Mouse (Mus musculus): ENCODE data around the gene Rftn2.

Rftn2 gene

DNA sequence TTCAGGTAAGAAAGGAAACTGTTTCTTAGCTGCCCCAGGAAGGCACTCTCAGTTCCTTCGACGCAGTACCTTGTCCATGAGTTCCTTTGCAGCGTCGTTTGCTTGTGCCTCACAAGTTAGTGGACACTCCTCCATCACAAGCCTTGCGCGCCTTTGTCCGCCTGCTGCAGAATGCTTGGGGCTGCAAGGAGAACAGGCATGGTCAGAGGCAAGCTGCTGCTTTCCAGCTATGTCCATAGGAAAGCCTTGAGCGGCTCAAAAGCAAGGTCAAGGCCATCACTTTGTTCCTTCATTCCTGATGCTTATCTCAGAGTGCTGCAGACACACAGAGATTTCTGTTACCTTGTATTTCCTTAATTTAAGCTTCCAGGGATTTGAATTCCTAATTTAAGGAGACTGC lies 15.5 kb downstream of the Rftn2 start:
- in situ Hi-C loops (cut with MboI): no loop called here

DNA sequence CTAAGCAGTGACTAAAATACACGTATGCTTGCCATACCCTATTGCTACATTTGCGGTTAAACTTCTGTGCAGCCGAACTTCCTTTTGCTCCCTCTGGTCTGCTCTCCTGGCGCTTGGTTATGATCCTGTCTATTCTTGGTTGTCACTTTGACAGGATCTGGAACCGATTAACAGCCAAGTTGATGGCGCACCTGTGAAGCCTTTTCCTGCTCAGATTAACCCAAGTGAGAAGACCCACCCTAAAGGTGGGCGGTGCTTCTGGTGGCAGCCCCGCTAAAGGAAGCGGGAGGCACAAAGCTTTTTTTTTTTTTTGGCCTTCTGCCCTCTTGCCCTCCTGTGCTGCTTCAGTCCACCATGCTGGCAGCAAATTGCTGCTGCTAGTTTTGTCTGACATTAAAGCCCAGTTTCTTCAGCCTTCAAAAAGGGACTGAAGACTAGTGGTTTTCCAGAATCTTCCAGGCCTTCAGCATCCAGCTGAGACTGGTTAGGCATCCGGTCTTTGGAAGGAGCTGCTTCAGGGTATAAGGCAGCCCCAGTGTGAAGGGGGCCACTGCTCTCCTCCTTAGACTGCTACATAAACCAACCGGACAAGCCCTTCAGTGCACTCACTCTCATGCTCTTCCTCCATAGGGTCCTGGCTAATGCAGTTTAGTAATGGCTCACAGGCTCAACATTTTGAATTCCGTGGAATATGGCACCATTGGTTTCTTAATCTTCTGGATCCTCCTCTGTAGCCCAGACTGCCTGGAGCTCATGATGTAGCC lies 16.2 kb downstream of the Rftn2 start:
- in situ Hi-C loops (cut with MboI): no loop called here

DNA sequence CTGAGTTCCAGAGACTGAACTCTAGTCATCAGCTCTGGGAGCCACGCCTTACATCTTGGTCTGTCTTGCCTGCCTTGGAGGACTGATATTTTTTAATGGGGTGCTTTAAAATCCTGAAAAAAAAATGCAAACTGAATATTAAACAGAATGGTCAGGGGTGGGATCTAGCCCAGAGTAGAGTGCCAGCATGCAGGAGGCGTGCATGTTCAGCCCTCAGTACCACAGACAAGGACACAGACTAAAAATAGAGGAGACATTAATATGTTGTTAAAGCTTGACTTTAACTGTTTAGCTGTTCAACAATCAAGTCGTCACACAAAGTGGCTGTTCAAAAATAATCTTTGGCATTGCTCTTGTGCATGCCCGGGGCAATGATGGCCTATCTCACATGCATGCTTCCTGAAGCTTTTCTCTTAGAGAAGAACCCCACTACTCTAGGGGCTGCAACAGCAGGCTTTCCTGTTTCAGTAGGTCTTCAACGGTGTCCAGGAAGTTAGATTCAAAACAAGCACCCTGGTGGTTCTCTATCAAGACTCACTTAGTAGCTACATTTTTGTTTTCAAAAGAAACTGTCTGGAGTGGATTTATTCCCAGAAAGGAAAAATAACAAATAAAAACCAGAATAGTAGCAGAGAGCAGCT lies 18.0 kb downstream of the Rftn2 start:
- in situ Hi-C loops (cut with MboI): no loop called here

DNA sequence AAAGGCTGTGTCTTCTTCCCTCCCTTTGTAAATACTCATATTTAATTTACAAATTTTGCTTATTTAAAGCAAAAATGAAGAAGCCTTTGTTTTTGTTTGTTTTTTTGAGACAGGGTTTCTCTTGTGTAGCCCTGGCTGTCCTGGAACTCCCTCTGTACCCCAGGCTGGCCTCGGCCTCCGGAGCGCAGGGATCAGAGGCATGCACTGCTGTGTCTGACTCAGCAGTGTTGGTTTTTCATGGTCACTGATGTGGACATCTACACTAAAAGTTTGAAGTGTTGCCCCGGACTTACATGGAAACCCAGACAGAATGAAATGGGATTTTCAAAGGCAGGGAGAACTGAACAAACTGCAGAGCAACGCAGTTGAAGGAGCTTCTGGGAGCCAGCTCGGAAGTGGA lies 19.0 kb downstream of the Rftn2 start:
- in situ Hi-C loops (cut with MboI): no loop called here

DNA sequence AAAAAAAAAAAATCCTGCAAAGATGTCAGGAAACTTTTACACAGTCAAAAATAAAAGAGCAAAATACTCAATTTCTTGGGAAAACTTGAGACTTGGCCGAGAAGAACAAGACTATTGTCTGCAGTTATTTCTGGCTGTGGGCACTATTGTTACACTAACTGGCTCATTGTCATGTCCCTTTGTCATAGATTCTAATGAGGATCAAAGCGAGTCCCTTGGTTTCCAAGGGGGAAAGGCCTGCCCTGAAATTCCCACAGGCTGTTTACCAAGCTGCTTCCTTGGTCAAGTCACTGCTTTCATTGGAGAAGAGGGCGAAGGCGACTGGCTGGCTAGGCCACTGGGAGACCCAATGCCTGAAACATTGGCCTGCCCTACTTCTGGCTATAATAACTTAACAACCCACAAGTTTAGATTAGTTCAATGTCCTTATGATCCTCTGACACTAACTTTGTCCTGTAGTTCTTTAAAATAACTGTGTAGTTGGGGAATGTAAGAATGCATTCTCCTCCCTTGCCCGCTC lies 20.7 kb downstream of the Rftn2 start:
- in situ Hi-C loops (cut with MboI): no loop called here

DNA sequence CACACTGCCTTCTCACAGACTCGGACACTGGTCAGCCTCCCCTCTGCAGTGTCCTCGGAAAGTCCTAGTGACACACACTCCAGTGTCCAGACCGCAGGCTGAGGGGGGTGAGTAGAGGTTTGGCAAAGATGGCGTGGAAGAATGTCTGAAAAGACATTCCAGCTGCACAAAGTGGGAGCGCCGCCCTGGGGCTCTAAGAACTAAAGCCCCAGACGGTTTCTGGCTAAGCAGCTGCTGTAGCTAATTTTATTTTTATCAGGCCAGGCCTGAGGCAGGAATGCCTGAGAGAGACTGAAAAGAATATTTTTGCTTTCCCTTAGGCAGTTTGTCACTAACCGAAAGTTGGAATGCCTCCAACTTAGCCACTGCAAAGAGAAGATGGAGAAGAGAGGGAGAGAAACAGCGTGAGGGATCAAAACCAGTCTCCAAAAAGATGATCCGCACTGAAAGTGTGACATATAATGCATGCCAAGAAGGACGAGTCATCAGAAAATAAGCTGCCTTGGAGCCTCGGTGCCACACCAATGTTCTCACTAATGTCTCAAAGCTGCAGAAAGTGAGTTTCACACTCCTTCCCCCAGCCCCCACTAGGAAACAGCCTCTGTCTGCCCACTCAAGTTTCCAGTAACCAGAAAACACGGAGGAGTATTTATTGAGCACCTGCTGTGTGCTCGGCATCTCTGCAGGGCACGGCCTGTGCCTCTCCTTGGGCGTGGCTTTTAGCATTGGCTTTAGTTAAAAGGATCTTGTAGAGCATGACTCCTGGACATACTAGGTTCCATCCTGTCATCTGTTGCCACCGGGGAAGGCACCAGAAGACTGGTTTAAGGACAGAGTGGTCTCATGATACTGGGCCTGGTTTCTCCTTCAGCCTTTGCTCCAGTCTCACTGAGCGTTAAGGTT lies 24.5 kb downstream of the Rftn2 start:
- in situ Hi-C loops (cut with MboI): no loop called here

DNA sequence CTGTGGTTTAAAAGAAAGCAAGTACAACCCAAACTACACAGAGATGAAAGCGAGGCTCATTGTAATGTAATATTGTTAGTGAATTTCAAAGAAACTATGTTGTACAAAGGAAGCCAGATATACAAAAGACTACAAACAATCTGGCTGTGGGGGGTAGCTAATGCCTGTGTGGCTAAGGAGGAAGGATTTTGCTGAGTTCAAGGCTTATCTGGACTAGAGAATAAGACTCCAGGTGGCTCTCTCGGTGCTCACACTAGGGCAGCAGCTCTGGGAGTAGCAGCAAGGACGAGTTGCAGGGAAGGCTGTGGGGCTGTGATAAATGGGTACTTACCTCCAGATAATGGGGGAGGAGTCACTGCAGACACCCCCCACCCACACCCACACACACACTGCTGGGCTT lies 27.9 kb downstream of the Rftn2 start:
- in situ Hi-C loops (cut with MboI): no loop called here

DNA sequence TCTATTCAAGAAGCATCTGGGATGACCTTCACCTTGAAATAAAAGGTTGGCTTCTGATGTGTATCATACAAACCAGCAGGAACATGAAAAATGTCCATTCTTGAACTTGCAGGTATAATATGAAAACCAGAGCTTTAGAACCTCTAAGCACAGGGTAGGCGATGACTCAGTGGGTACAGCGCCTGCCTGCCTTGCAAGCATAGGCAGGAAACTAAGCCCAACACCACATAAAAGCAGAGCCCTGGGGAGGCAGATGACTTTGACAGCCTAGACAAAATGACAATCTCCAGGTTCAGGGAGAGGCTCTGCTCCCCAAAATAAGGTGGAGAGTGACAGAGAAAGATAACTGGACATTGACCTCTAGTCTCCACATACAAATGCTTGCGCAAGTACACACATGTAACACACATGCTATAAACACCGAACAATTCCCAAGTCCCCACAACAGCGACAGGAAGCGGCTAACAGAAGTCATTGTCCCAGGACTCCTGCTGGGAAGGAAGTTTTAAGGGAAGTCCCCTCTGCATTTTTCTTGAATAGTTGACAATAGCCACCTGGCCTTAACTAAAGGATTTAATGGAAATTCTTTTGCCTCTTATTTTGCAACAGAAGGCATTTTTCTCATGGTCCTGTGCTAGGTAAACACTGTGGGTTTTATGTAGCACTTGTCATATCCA lies 30.1 kb downstream of the Rftn2 start:
- in situ Hi-C loops (cut with MboI): no loop called here

DNA sequence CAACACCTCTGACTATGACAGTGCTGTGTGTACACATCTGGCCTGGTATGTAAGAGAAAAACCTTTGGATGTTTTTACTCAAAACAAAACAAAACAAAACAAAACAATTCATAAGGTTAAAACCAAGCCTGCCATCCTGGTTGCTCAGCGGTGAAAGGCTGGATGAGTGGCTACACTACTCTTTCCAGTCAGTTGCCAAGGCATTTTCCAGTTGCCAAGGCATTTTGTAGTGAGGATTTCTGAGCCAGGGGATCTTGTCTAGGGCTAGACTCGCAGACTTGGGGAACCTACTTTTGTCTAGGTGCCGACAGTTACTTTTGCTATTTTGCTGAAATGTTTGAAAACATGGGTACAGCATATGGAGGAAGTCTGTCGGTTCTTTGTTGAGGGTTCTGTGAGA lies 31.6 kb downstream of the Rftn2 start:
- in situ Hi-C loops (cut with MboI): no loop called here

DNA sequence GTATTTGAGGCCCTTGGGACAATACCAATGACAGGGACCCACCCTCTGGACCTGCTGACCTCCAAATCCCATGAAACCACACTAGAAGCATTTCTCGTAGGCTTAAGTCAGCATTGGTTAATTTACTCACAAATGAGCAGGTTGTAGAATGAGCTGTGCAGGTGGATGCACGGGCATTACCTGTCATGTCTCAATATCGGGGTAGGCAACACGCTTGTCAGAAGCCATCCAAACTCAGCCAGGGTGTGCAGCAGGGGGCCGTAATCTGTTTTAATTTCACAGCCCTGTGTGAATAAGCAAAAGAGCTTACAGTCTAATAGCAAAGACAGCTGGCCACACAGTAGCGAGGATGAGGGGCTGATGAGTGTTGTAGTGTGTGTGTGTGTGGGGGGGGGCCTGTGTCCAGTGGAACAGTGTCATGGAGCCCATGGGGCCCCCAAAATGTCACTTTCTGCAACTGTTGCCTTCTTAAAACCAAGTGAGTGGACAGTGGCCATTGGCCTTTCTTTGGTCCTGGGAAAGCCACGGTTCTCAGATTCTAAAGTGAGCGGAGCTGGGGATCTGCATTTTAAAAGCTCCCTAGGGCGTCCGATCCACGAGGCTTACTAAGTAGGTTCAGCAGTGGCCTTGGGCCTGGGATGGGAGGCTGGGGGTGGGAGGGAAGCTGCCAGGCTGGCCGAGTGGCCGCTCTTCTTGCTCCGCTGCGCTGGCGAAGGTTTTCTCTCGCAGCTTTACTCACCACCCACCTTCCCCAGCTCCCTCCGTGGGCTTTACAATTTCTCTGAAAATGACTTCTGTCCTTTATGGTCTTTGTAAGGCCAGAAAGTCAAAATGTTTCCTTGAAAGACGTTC lies 32.3 kb downstream of the Rftn2 start:
- in situ Hi-C loops (cut with MboI): no loop called here

DNA sequence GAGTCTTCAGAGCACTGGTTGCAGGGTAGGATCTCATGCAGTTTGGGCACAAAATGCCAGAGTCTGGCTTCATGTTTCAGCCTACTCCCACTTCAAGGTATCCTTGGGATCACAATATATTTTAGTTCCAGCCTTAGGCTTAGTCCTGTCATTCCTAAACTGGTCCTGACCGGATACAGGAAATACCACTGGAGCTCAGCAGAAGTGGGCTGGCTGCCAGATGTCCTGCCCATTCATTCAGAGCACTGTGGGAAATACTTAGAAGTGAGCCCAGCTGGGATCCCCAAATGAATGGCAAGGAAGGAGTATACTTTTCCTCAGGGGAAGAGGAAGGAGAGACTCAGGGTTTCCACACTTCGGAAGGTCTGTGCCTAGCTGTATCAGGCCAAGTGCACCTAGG lies 33.3 kb downstream of the Rftn2 start:
- in situ Hi-C loops (cut with MboI): no loop called here

DNA sequence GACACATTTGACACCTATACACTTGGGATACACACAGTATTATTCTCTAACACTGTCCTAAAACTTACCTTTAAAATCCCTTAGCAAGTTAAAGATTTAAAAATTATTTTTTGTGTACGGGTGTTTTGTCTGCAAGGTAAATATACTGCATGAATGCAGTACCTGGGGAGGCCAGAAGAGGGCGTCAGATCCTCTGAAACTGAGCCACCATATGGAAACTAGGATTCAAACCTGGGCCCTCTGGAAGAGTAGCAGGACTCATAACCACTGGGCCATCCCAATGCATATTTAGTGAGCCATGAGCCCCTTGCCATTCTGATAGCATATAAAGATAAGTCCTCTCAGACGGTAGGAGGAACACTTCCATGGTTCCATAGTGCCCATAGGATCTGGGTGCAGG lies 33.8 kb downstream of the Rftn2 start:
- in situ Hi-C loops (cut with MboI): no loop called here

DNA sequence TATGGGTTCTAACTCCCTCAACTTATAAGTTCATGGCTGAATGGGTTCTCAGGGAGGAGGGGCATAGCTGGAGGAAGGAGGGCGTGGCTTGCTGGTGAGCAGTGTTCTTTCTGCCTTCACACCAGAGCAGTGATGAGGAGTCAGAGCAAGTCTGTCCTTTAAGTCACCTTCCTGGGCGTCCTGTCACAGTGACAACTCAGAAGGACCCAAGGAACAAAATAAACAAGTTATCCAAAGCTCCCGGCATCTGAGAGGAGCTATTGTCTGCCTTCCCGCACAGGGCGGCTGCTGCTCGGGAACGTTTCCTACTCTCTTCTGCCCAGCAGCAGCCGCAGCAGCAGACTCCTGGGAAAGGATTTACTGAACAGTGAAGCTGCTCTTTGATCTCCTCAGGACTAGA lies 34.6 kb downstream of the Rftn2 start:
- in situ Hi-C loops (cut with MboI): no loop called here

DNA sequence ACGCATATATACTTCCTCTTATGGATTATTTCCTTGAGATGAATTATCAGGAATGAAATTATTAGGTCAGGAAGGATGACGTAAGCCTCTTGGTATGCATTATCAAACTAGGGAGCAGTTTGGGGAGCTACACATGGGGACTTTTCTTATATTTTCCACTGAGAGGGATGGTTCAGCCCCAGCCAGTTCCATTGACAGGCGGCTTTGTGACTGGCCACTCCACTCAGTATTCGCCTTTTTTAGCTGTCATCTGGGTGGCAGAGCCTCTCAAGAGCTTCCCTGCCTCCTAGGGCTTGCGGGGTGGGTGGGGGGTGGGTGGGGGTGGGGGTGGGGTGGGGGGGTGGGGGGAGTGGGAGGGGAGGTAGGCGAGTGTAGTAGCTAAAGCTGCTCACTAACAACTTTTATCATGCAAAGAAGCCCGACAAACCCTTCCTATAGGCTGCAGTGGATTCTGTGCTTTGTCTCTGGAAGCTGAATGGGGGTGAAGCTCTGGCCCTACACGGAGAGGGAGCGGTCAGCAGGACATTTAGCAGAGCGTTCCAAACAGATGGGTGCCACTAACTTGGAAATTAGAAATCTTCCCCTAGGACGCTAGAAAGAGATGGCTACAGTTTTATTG lies 39.9 kb downstream of the Rftn2 start:
- in situ Hi-C loops (cut with MboI): no loop called here

DNA sequence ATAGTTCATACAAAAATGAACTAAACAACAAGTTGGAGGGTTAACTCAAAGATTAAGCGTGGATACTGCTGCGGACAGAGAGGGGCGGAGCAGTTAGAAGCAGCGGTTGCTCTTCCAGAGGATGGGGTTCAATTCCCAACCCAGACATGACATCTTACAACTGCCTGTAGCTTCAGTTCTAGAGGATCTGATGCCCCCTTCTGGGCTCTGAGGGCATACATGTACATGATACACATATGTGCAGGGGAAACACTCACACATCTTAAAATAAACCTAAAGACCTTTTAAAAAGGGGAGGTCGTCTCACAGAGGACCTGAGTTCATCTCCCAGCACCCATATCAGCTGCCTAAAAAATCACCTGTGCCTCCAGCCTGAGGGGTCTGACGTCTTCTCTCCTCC lies 40.9 kb downstream of the Rftn2 start:
- in situ Hi-C loops (cut with MboI): no loop called here

DNA sequence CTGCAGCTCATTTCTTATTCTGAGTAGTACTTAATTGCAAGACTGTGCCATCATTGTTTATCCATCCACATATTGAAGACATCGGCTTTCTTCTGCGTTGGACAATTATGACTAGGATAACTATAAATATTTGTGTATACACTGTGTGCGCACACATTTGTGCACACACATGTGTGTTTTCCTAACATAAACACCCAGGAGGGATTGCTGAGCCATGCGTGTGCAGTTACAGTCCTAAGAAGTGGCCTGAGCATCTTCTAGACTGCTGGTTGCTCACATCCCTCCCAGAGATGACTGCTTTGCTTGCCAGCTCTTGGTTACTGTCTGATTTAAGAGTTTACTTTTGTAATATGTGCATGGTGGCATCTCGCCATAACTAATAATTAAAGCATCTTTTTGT lies 44.2 kb downstream of the Rftn2 start:
- in situ Hi-C loops (cut with MboI): no loop called here

DNA sequence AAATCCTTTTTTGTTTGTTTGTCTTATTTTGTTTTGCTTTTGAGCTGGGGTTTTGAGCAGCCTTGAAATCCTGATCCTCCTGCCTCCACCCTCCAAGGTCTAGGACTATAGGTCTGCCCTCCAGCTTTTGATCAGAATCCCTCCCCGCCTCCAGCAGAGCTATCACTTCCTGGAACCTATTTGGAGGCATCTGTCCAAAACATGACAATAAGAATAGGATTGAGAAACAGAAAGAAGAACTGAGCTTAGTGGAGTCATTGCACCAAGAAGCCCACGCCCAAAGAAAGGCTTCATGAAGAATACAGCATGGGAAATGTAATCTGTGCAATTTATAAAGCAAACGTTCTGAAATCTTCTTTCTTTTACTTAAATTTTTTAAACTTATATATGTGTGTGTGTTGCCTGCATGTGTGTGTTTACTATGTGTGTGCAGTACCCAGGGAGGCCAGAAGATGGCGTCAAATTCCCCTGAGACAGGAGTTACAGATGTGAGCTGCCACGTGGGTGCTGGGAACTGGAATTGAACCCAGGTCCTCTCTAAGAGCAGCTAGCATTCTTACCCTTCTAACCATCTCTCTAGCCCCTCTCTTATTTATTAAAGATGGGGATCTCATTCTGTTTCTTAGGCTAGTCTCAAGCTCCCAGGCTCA lies 46.5 kb downstream of the Rftn2 start:
- in situ Hi-C loops (cut with MboI): no loop called here

DNA sequence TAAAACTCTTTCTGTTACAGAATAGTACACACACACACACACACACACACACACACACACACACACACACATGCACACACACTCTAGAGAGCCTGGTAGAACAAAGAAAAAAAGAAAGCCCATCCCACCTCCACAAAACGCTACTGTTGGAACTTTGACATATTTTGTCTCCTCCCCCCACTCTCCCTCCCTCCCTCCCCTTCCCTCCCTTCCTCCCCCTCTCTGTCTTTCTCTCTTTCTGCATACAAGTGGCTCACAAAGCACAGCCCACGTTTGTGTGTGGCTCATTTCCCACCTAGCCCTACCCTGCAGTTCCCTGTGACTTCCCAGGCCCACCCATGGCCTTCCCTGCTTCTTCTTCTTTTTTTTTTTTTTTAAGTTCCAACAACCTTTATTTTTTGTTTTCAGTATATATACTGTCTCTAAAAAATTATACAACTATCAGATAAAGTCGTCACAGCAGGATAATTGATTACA lies 52.0 kb downstream of the Rftn2 start:
- in situ Hi-C loops (cut with MboI): no loop called here

DNA sequence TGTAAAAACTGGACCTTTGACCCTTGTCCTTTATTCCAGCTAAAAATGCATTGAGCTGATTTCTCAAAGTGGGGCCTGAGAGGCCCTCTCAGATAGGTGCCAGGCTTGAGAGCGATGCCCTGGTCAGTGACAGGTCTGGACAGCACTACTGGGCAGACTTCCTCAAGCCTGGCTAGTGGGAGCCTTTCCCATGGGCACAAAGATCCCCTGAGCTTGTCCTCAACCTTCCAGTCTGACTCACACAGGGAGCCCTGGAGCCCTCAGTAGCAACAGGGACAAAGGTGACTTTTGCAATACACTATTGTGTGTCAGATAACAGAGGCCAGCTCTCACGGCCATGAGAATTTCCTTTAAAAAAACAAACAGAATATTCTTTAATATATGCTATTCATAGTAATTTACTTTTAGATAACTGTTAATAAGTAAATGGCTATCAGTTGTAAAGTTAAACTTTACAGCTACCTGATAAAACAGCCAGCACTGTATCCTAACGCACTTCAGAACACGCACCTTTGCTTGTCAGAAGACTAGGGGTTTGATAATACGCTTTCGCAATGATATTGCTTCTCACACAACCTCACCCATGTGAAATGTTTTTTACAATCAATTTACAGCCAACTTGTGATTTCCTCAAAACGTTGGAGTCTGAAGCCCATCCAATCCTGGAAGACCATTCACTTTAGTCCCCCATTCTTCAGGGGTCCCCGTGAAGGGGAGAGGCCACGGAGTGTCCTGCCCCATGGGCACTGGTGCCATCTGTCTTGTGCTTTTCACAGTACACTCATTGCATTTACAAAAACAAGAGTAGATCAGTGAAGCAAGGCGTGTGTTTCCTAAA lies 52.6 kb downstream of the Rftn2 start:
- in situ Hi-C loops (cut with MboI): no loop called here
